ENCODE assay signal across 21 mouse cellular contexts in genomic region chr3:149392164-149392563, GRCm38 (mm10).
DNase-seq lines count a peak whose midpoint lies in the region; ATAC-seq and TF ChIP-seq lines count a peak whose summit lies in the region.
"Had no signal": no experiment of that assay in that cellular context is flagged by ENCODE, and none has a peak within 500 bp of the region (broad histone marks: within the 10 kb centered on the region; RNA-seq: fewer than 3 reads in every experiment).

No protein-coding gene starts in this region.

- H3K4me1 ChIP-seq in heart, embryonic 12.5 days (replicated peaks), result 0 out of 2 replicates have a peak, but pooled peaks cover 3% of the 10 kb centered on the region
- H3K4me1 ChIP-seq in midbrain, embryonic 11.5 days (ENCODE audit: control insufficient read depth, insufficient read depth, low read length), result no peaks in the 10 kb centered on the region
- no peaks in the 10 kb centered on the region for H3K4me1 ChIP-seq in midbrain, embryonic 13.5 days (replicated peaks)
- H3K4me1 ChIP-seq in CH12.LX (ENCODE audit: control insufficient read depth in 1 of 2, insufficient read depth in 2 of 2), result peaks cover 21 to 52% of the 10 kb centered on the region in 2 experiments
- 0 out of 2 replicates have a peak, but pooled peaks cover 7% of the 10 kb centered on the region for H3K4me1 ChIP-seq in kidney, embryonic 16.5 days (ENCODE audit: insufficient read depth, low read length)

- no peak overlapping the region for H3K27ac ChIP-seq in heart, embryonic 12.5 days (ENCODE audit: poor library complexity, severe bottlenecking)
- no peak overlapping the region for H3K27ac ChIP-seq in midbrain, embryonic 11.5 days (ENCODE audit: low read depth, low read length)
- no peak overlapping the region for H3K27ac ChIP-seq in midbrain, embryonic 13.5 days
- H3K27ac ChIP-seq in CH12.LX (ENCODE audit: insufficient read depth, low read depth), result no peak overlapping the region
- no peak overlapping the region for H3K27ac ChIP-seq in kidney, embryonic 16.5 days (ENCODE audit: low read length)

- ATAC-seq in heart, embryonic 12.5 days (ENCODE audit: insufficient number of reproducible peaks, low FRiP score), result no peak
- no peak for ATAC-seq in midbrain, embryonic 11.5 days (ENCODE audit: low FRiP score)
- ATAC-seq in midbrain, embryonic 13.5 days, result no peak
- ATAC-seq in kidney, embryonic 16.5 days (ENCODE audit: low FRiP score, low TSS enrichment), result no peak
- ATAC-seq: activated CD4-positive, CD25-positive, alpha-beta regulatory T cell, adult 4 months; CD4-positive, CD25-positive, alpha-beta regulatory T cell, adult 4 months; Patski had no signal

- dilution Hi-C loops in CH12.LX (cut with MboI; ENCODE audit: extremely low pct_ligation_motif_present, extremely low pct_unique_long_range_greater_than_20kb, low sequenced_read_pairs), result no loop called here

- 85% methylated on average over 9 of the region's 9 CpGs for WGBS in heart, embryonic 12.5 days
- WGBS in midbrain, embryonic 11.5 days, result 91% methylated on average over 9 of the region's 9 CpGs
- 95% methylated on average over 9 of the region's 9 CpGs for WGBS in midbrain, embryonic 13.5 days
- 92% methylated on average over 9 of the region's 9 CpGs for WGBS in kidney, embryonic 16.5 days

- no peak overlapping the region for H3K9ac ChIP-seq in heart, embryonic 12.5 days
- H3K9ac ChIP-seq in midbrain, embryonic 11.5 days (ENCODE audit: low read length), result no peak overlapping the region
- H3K9ac ChIP-seq in midbrain, embryonic 13.5 days (replicated peaks), result no peak overlapping the region
- no peak overlapping the region for H3K9ac ChIP-seq in CH12.LX (ENCODE audit: insufficient read depth, low read depth)
- no peak overlapping the region for H3K9ac ChIP-seq in kidney, embryonic 16.5 days (replicated peaks; ENCODE audit: low read length)

- no peak for TF ChIP-seq CTCF in CH12.LX (conservative IDR thresholded peaks at IDR 0.05 in 1 of 2, IDR thresholded peaks at IDR 0.05 in 1 of 2; ENCODE audit: low read depth in 2 of 2, low read length in 2 of 2)

- TF ChIP-seq POLR2A in CH12.LX (IDR thresholded peaks at IDR 0.05; ENCODE audit: low read depth, low read length), result no peak

- no peak for TF ChIP-seq RAD21 in CH12.LX (IDR thresholded peaks at IDR 0.05; ENCODE audit: low read depth, low read length)

- no peak overlapping the region for H3K4me2 ChIP-seq in heart, embryonic 12.5 days
- H3K4me2 ChIP-seq in midbrain, embryonic 11.5 days, result no peak overlapping the region
- no peak overlapping the region for H3K4me2 ChIP-seq in midbrain, embryonic 13.5 days (replicated peaks)
- H3K4me2 ChIP-seq in CH12.LX (ENCODE audit: insufficient read depth, low read depth, poor library complexity, severe bottlenecking), result no peak overlapping the region
- H3K4me2 ChIP-seq in kidney, embryonic 16.5 days (replicated peaks; ENCODE audit: low read depth, low read length), result no peak overlapping the region

- DNase-seq in heart, adult 11 months, result peak; percentile 41
- peak; percentile 33 for DNase-seq in midbrain, embryonic 11.5 days (ENCODE audit: low spot score, missing footprints)
- peak; percentile 45 for DNase-seq in CH12.LX (ENCODE audit: extremely low read depth)
- DNase-seq: adrenal gland, adult 2 months; adrenal gland, adult 8-10 months; adrenal gland, postnatal 10 days; adrenal gland, postnatal 14 days; adrenal gland, postnatal 25 days; adrenal gland, postnatal 36 days; B cell, adult 2 months; cerebellum, adult 11 months; cerebellum, adult 11-12 months; cerebellum, adult 18-20 months; cerebellum, adult 2 months had no signal

- no peaks in the 10 kb centered on the region for H3K79me2 ChIP-seq in CH12.LX (replicated peaks; ENCODE audit: control insufficient read depth, extremely low read depth, insufficient read depth, poor library complexity, severe bottlenecking)

- H3K9me3 ChIP-seq in heart, embryonic 12.5 days (replicated peaks), result no peaks in the 10 kb centered on the region
- no peaks in the 10 kb centered on the region for H3K9me3 ChIP-seq in midbrain, embryonic 11.5 days (ENCODE audit: control insufficient read depth, low read length)
- H3K9me3 ChIP-seq in midbrain, embryonic 13.5 days, result no peaks in the 10 kb centered on the region
- no peaks in the 10 kb centered on the region for H3K9me3 ChIP-seq in CH12.LX (replicated peaks; ENCODE audit: low read length)
- no peaks in the 10 kb centered on the region for H3K9me3 ChIP-seq in kidney, embryonic 16.5 days (ENCODE audit: low read length)

- in situ Hi-C loops in CH12.LX (cut with MboI; ENCODE audit: low pct_ligation_motif_present, low pct_unique_long_range_greater_than_20kb, low sequenced_read_pairs), result no loop called here

- no peak overlapping the region for H3K4me3 ChIP-seq in heart, embryonic 12.5 days
- no peak overlapping the region for H3K4me3 ChIP-seq in midbrain, embryonic 11.5 days (ENCODE audit: low read depth, low read length)
- no peak overlapping the region for H3K4me3 ChIP-seq in midbrain, embryonic 13.5 days (replicated peaks)
- H3K4me3 ChIP-seq in CH12.LX (replicated peaks in 1 of 3; ENCODE audit: low read depth in 2 of 3, low read length in 2 of 3, poor library complexity in 1 of 3), result no peak overlapping the region
- no peak overlapping the region for H3K4me3 ChIP-seq in kidney, embryonic 16.5 days (ENCODE audit: low read length)

- TF ChIP-seq EP300 in CH12.LX (IDR thresholded peaks at IDR 0.05; ENCODE audit: low read length), result peak; percentile 71

- no peaks in the 10 kb centered on the region for H3K36me3 ChIP-seq in heart, embryonic 12.5 days
- no peaks in the 10 kb centered on the region for H3K36me3 ChIP-seq in midbrain, embryonic 11.5 days (ENCODE audit: control insufficient read depth, insufficient read depth, low read length)
- H3K36me3 ChIP-seq in midbrain, embryonic 13.5 days, result no peaks in the 10 kb centered on the region
- H3K36me3 ChIP-seq in CH12.LX (replicated peaks in 1 of 2; ENCODE audit: control insufficient read depth in 1 of 2, insufficient read depth in 1 of 2, low read length in 1 of 2), result no peaks in the 10 kb centered on the region
- no peaks in the 10 kb centered on the region for H3K36me3 ChIP-seq in kidney, embryonic 16.5 days (ENCODE audit: insufficient read depth, low read length)
- H3K36me3 ChIP-seq: G1E had no signal

- H3K27me3 ChIP-seq in heart, embryonic 12.5 days (replicated peaks), result no peaks in the 10 kb centered on the region
- H3K27me3 ChIP-seq in midbrain, embryonic 11.5 days (ENCODE audit: control insufficient read depth, insufficient read depth, low read length), result no peaks in the 10 kb centered on the region
- H3K27me3 ChIP-seq in midbrain, embryonic 13.5 days, result no peaks in the 10 kb centered on the region
- H3K27me3 ChIP-seq in CH12.LX (replicated peaks), result no peaks in the 10 kb centered on the region
- no peaks in the 10 kb centered on the region for H3K27me3 ChIP-seq in kidney, embryonic 16.5 days (ENCODE audit: insufficient read depth, low read length)
- H3K27me3 ChIP-seq: Patski had no signal

TF ChIP-seq in CH12.LX, 34 proteins besides CTCF, POLR2A, EP300 and RAD21:
- 0 out of 2 replicates have a peak, but pooled peaks have one; percentile 20 for TF ChIP-seq TCF12 (IDR thresholded peaks at IDR 0.05; ENCODE audit: low read depth, low read length)
- 0 out of 2 replicates have a peak, but pooled peaks have one; percentile 49 for TF ChIP-seq MAZ (IDR thresholded peaks at IDR 0.05; ENCODE audit: low read depth, low read length)
- TF ChIP-seq IRF4 (IDR thresholded peaks at IDR 0.05; ENCODE audit: low read depth, low read length), result peak; percentile 74
- 0 out of 2 replicates have a peak, but pooled peaks have one; percentile 12 for TF ChIP-seq JUN (IDR thresholded peaks at IDR 0.05; ENCODE audit: insufficient read depth, low read depth, low read length)
- no peak for TF ChIP-seq BHLHE40 (IDR thresholded peaks at IDR 0.05; ENCODE audit: low read depth, low read length)
- TF ChIP-seq MAFK (IDR thresholded peaks at IDR 0.05; ENCODE audit: insufficient replicate concordance, low read length), result no peak
- TF ChIP-seq SIN3A (IDR thresholded peaks at IDR 0.05; ENCODE audit: low read length), result peak; percentile 31; the same call in 1 of the 2 replicates
- no peak for TF ChIP-seq HCFC1 (IDR thresholded peaks at IDR 0.05; ENCODE audit: low read depth, low read length)
- 0 out of 2 replicates have a peak, but pooled peaks have one; percentile 30 for TF ChIP-seq MYC (IDR thresholded peaks at IDR 0.05; ENCODE audit: low read depth, low read length)
- peak; percentile 24; the same call in 1 of the 2 replicates for TF ChIP-seq CHD2 (IDR thresholded peaks at IDR 0.05; ENCODE audit: low read length)
- TF ChIP-seq PAX5 (IDR thresholded peaks at IDR 0.05; ENCODE audit: low read length), result no peak
- TF ChIP-seq ETS1 (conservative IDR thresholded peaks at IDR 0.05; ENCODE audit: low read depth, low read length), result peak; percentile 33; the same call in 1 of the 2 replicates
